ENCODE assay signal across 17 mouse cellular contexts in genomic region chr16:25532519-25533205, GRCm38 (mm10).
DNase-seq lines count a peak whose midpoint lies in the region; ATAC-seq and TF ChIP-seq lines count a peak whose summit lies in the region.
"Had no signal": no experiment of that assay in that cellular context is flagged by ENCODE, and none has a peak within 500 bp of the region (broad histone marks: within the 10 kb centered on the region; RNA-seq: fewer than 3 reads in every experiment).

No protein-coding gene starts in this region.

- TF ChIP-seq CTCF in hindbrain, postnatal 0 days (IDR thresholded peaks at IDR 0.05; ENCODE audit: low read depth): no peak

- no peaks in the 10 kb centered on the region for H3K79me2 ChIP-seq in myocyte (ENCODE audit: control insufficient read depth, insufficient read depth)

- no peak for ATAC-seq in embryonic facial prominence, embryonic 14.5 days (ENCODE audit: low read depth)
- peak; percentile 45; the same call in 1 of the 2 replicates for ATAC-seq in hindbrain, postnatal 0 days
- ATAC-seq in hindbrain, embryonic 12.5 days (ENCODE audit: low FRiP score): no peak

- no peak overlapping the region for H3ac ChIP-seq in myocyte (ENCODE audit: control insufficient read depth, insufficient read length)

- 82% methylated on average over 3 of the region's 3 CpGs for WGBS in embryonic facial prominence, embryonic 14.5 days
- 91% methylated on average over 3 of the region's 3 CpGs for WGBS in embryonic facial prominence, embryonic 10.5 days
- 66% methylated on average over 3 of the region's 3 CpGs for WGBS in hindbrain, postnatal 0 days
- WGBS in hindbrain, embryonic 12.5 days: 96% methylated on average over 3 of the region's 3 CpGs

- H3K27me3 ChIP-seq in embryonic facial prominence, embryonic 14.5 days (replicated peaks; ENCODE audit: control insufficient read depth, insufficient read depth, low read length): no peaks in the 10 kb centered on the region
- H3K27me3 ChIP-seq in embryonic facial prominence, embryonic 10.5 days (replicated peaks; ENCODE audit: low read depth, poor library complexity, severe bottlenecking): no peaks in the 10 kb centered on the region
- H3K27me3 ChIP-seq in hindbrain, postnatal 0 days (ENCODE audit: insufficient read depth, low read length): no peaks in the 10 kb centered on the region
- H3K27me3 ChIP-seq in hindbrain, embryonic 12.5 days: no peaks in the 10 kb centered on the region
- no peaks in the 10 kb centered on the region for H3K27me3 ChIP-seq in myocyte (ENCODE audit: control insufficient read depth, insufficient read depth, insufficient read length)
- H3K27me3 ChIP-seq: heart, embryonic 12.5 days; kidney, embryonic 15.5 days; limb, embryonic 15.5 days; neural tube, embryonic 15.5 days; Patski had no signal

- H3K9me3 ChIP-seq in embryonic facial prominence, embryonic 14.5 days (ENCODE audit: control insufficient read depth, low read length): no peaks in the 10 kb centered on the region
- H3K9me3 ChIP-seq in embryonic facial prominence, embryonic 10.5 days: no peaks in the 10 kb centered on the region
- no peaks in the 10 kb centered on the region for H3K9me3 ChIP-seq in hindbrain, postnatal 0 days (ENCODE audit: low read length)
- H3K9me3 ChIP-seq in hindbrain, embryonic 12.5 days (replicated peaks): no peaks in the 10 kb centered on the region
- H3K9me3 ChIP-seq: heart, embryonic 12.5 days; kidney, embryonic 15.5 days; limb, embryonic 15.5 days; neural tube, embryonic 15.5 days had no signal

- no peak overlapping the region for H3K4me3 ChIP-seq in embryonic facial prominence, embryonic 14.5 days (ENCODE audit: low read depth, low read length)
- H3K4me3 ChIP-seq in embryonic facial prominence, embryonic 10.5 days: no peak overlapping the region
- no peak overlapping the region for H3K4me3 ChIP-seq in hindbrain, postnatal 0 days (ENCODE audit: low read length)
- no peak overlapping the region for H3K4me3 ChIP-seq in hindbrain, embryonic 12.5 days
- no peak overlapping the region for H3K4me3 ChIP-seq in myocyte
- H3K4me3 ChIP-seq: erythroblast, embryonic 14.5 days; heart, embryonic 12.5 days; kidney, embryonic 15.5 days; limb, embryonic 15.5 days; neural tube, embryonic 15.5 days had no signal

- no peak for TF ChIP-seq POLR2A in myocyte (IDR thresholded peaks at IDR 0.05; ENCODE audit: insufficient read length, low read depth)

- H3K4me2 ChIP-seq in embryonic facial prominence, embryonic 14.5 days (ENCODE audit: low read depth, low read length): no peak overlapping the region
- no peak overlapping the region for H3K4me2 ChIP-seq in hindbrain, postnatal 0 days (ENCODE audit: low read depth, low read length)
- no peak overlapping the region for H3K4me2 ChIP-seq in hindbrain, embryonic 12.5 days (replicated peaks)
- H3K4me2 ChIP-seq in myocyte (ENCODE audit: low read depth): peak overlapping the region; percentile 71
- H3K4me2 ChIP-seq: heart, embryonic 12.5 days; kidney, embryonic 15.5 days; limb, embryonic 15.5 days; midbrain, embryonic 11.5 days; neural tube, embryonic 15.5 days had no signal

- H3K9ac ChIP-seq in embryonic facial prominence, embryonic 14.5 days (ENCODE audit: low read depth, low read length): no peak overlapping the region
- no peak overlapping the region for H3K9ac ChIP-seq in hindbrain, postnatal 0 days (replicated peaks; ENCODE audit: low read length)
- no peak overlapping the region for H3K9ac ChIP-seq in hindbrain, embryonic 12.5 days
- H3K9ac ChIP-seq: heart, embryonic 12.5 days; kidney, embryonic 15.5 days; limb, embryonic 15.5 days; neural tube, embryonic 15.5 days had no signal

- H3K4me1 ChIP-seq in embryonic facial prominence, embryonic 14.5 days (ENCODE audit: control insufficient read depth, insufficient read depth, low read length): no peaks in the 10 kb centered on the region
- no peaks in the 10 kb centered on the region for H3K4me1 ChIP-seq in embryonic facial prominence, embryonic 10.5 days
- H3K4me1 ChIP-seq in hindbrain, postnatal 0 days (ENCODE audit: insufficient read depth, low read length): 0 out of 2 replicates have a peak, but pooled peaks cover 7% of the 10 kb centered on the region
- H3K4me1 ChIP-seq in hindbrain, embryonic 12.5 days: no peaks in the 10 kb centered on the region
- H3K4me1 ChIP-seq: heart, embryonic 12.5 days; kidney, embryonic 15.5 days; neural tube, embryonic 15.5 days had no signal

- peak; percentile 21 for DNase-seq in embryonic facial prominence, embryonic 14.5 days (ENCODE audit: low spot score)
- DNase-seq in embryonic facial prominence, embryonic 10.5 days (ENCODE audit: low spot score): no peak
- peak; percentile 28 for DNase-seq in hindbrain, postnatal 0 days (ENCODE audit: low spot score)
- peak; percentile 5 for DNase-seq in right cerebral cortex, adult 18-20 months
- DNase-seq in right cerebral cortex, postnatal 4 days: no peak
- DNase-seq in adrenal gland, postnatal 14 days: no peak
- DNase-seq: B cell, adult 2 months; thymus, postnatal 14 days had no signal

- no peaks in the 10 kb centered on the region for H3K36me3 ChIP-seq in embryonic facial prominence, embryonic 14.5 days (ENCODE audit: control insufficient read depth, insufficient read depth, low read length)
- H3K36me3 ChIP-seq in embryonic facial prominence, embryonic 10.5 days (replicated peaks): no peaks in the 10 kb centered on the region
- H3K36me3 ChIP-seq in hindbrain, postnatal 0 days (ENCODE audit: insufficient read depth, low read length): no peaks in the 10 kb centered on the region
- H3K36me3 ChIP-seq in hindbrain, embryonic 12.5 days: no peaks in the 10 kb centered on the region
- H3K36me3 ChIP-seq in myocyte (ENCODE audit: control insufficient read depth, insufficient read depth): no peaks in the 10 kb centered on the region
- H3K36me3 ChIP-seq: heart, embryonic 12.5 days; kidney, embryonic 15.5 days; limb, embryonic 15.5 days; neural tube, embryonic 15.5 days had no signal

- 0 out of 2 replicates have a peak overlapping the region, but pooled peaks have one; percentile 4 for H3K27ac ChIP-seq in embryonic facial prominence, embryonic 14.5 days (replicated peaks; ENCODE audit: low read depth, low read length)
- H3K27ac ChIP-seq in embryonic facial prominence, embryonic 10.5 days (replicated peaks): no peak overlapping the region
- H3K27ac ChIP-seq in hindbrain, postnatal 0 days: no peak overlapping the region
- H3K27ac ChIP-seq in hindbrain, embryonic 12.5 days: no peak overlapping the region
- H3K27ac ChIP-seq: kidney, embryonic 15.5 days; limb, embryonic 15.5 days; neural tube, embryonic 15.5 days had no signal

TF ChIP-seq in myocyte, 11 proteins besides CTCF, POLR2A, EP300 and RAD21:
- TF ChIP-seq MYOG (IDR thresholded peaks at IDR 0.05; ENCODE audit: control insufficient read depth in 1 of 3, insufficient read depth in 1 of 3, insufficient read length in 2 of 3, low read depth in 2 of 3) (no peak), MYOD1 (IDR thresholded peaks at IDR 0.05; ENCODE audit: control insufficient read depth in 1 of 3, insufficient read length in 2 of 3, low read depth in 2 of 3) (no peak), USF1 (IDR thresholded peaks at IDR 0.05; ENCODE audit: low read depth) (no peak), TCF12 (IDR thresholded peaks at IDR 0.05; ENCODE audit: insufficient read depth, poor library complexity, severe bottlenecking) (no peak)

Comparison
In these comparisons a context has a peak if more than half of its experiments do, and no peak if none do; other contexts are left out.
1. DNase-seq: peak in embryonic facial prominence, embryonic 14.5 days (single experiment), hindbrain, postnatal 0 days (single experiment) and right cerebral cortex, adult 18-20 months (single experiment); none in embryonic facial prominence, embryonic 10.5 days (single experiment), right cerebral cortex, postnatal 4 days (single experiment) and adrenal gland, postnatal 14 days (single experiment).